Mouse (Mus musculus) lung, postnatal 0 days (tissue): ENCODE data around the gene Tmx2.

Source experiments
- CTCF ChIP-seq: IDR thresholded peaks from 2 replicates; pipeline ENCODE4 v1.5.1; 2016; ENCODE audit warnings: antibody characterized with exemption, mild to moderate bottlenecking
- EP300 ChIP-seq: IDR thresholded peaks from 2 replicates; pipeline ENCODE4 v1.6.1; 2016; ENCODE audit warnings: antibody characterized with exemption, mild to moderate bottlenecking, control low read depth

- no peak for TF ChIP-seq CTCF
- TF ChIP-seq EP300, result no peak
These were observed 24.6 kb upstream of the Tmx2 start for GRCm38 (mm10) chr2:84703497-84703896.
